Mouse (Mus musculus): ENCODE data around the gene Piezo1. TPM values are rescaled to one million over a fixed set of nuclear protein-coding genes. Genes with fewer than 3 reads are reported as not detected.

Piezo1 gene
- polyA plus RNA-seq, 1 experiment from 2014 or later: 15.6 TPM

DNA sequence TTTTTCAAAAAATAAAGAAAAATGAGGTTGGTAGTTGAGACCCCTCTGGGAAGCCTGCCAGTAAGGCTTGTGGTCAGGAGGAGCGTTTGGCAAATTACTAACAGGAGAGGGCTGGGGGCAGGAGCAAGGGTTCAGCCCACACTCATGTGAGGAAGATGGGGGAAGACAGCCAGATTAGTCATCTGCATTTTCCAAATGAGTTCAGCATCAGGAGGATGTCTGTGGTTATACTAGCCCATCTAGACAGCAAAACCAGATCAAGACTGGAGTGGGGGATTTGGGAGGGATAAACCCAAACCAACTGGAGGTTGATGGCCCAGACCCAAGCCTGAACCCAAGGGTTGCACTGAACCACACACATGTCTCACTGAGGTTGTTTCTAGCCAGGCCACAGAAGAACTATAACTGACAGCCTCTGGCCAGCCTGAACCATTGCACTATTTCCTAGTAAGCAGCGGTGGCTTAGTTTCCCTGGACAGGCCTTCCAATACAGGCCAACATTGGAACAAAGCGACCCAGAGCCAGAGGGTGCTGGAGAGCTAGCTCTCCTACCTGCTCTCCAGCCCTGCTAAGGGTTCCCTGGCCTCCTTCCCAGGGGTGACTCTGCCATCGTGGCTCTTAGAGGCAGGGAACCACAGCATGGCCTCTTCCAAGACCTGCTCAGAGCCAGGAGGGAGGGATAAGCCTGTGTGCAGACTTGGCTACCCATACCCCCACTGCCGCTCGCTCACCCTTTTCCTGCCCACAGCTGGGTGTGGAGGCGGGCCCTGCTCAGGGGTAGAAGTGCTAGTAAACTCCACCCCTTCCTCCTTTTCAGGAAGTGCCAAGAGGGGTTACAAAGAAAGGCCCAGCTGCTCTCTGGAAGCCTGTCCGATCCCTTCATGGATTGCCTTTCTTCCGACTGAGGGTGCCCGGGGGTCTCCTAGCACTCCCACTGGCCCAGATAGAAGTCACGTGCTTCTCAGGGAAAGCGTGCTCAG, 5.2 kb upstream of the Piezo1 start:
- Histone ChIP-seq H3K36me3 (ENCODE audit: control insufficient read depth, insufficient read depth, low read length) (no peaks in the 10 kb centered on the region), H3K27me3 (ENCODE audit: control insufficient read depth, insufficient read depth, low read length) (no peaks in the 10 kb centered on the region), H3K27ac (ENCODE audit: low read length) (peak overlapping the region; percentile 74; the same call in 1 of the 2 replicates), H3K9ac (replicated peaks; ENCODE audit: low read depth, low read length) (no peak overlapping the region), H3K4me2 (replicated peaks; ENCODE audit: low read depth, low read length) (no peak overlapping the region), H3K4me1 (ENCODE audit: control insufficient read depth, insufficient read depth, low read length) (peaks cover 5% of the 10 kb centered on the region; the same call in 1 of the 2 replicates), H3K4me3 (ENCODE audit: low read depth, low read length) (no peak overlapping the region), H3K9me3 (ENCODE audit: control insufficient read depth, low read depth, low read length) (no peaks in the 10 kb centered on the region)
- 60% methylated on average over 12 of the region's 12 CpGs for WGBS
- no peak for ATAC-seq (ENCODE audit: insufficient number of reproducible peaks, insufficient read depth, low FRiP score, low read depth)

GRCm38 (mm10) chr8:122554786-122555185, 3.7 kb upstream of the Piezo1 start:
- no peak for ATAC-seq (ENCODE audit: insufficient number of reproducible peaks, insufficient read depth, low FRiP score, low read depth)
- WGBS: 71% methylated on average over 6 of the region's 6 CpGs
- Histone ChIP-seq H3K4me3 (ENCODE audit: low read depth, low read length) (no peak overlapping the region), H3K9me3 (ENCODE audit: control insufficient read depth, low read depth, low read length) (no peaks in the 10 kb centered on the region), H3K27ac (ENCODE audit: low read length) (no peak overlapping the region), H3K27me3 (ENCODE audit: control insufficient read depth, insufficient read depth, low read length) (no peaks in the 10 kb centered on the region), H3K9ac (replicated peaks; ENCODE audit: low read depth, low read length) (no peak overlapping the region), H3K36me3 (ENCODE audit: control insufficient read depth, insufficient read depth, low read length) (no peaks in the 10 kb centered on the region), H3K4me2 (replicated peaks; ENCODE audit: low read depth, low read length) (no peak overlapping the region), H3K4me1 (ENCODE audit: control insufficient read depth, insufficient read depth, low read length) (peaks cover 5% of the 10 kb centered on the region; the same call in 1 of the 2 replicates)

- no peak; the same call in 1 of the 2 replicates for ATAC-seq (ENCODE audit: insufficient number of reproducible peaks, insufficient read depth, low FRiP score, low read depth)
- H3K9me3 ChIP-seq (ENCODE audit: control insufficient read depth, low read depth, low read length): no peaks in the 10 kb centered on the region
- H3K4me1 ChIP-seq (ENCODE audit: control insufficient read depth, insufficient read depth, low read length): peaks cover 33% of the 10 kb centered on the region
- peak overlapping the region; percentile 72 for H3K4me2 ChIP-seq (replicated peaks; ENCODE audit: low read depth, low read length)
- H3K27me3 ChIP-seq (ENCODE audit: control insufficient read depth, insufficient read depth, low read length): no peaks in the 10 kb centered on the region
- WGBS: under 1% methylated on average over 43 of the region's 43 CpGs
- no peaks in the 10 kb centered on the region for H3K36me3 ChIP-seq (ENCODE audit: control insufficient read depth, insufficient read depth, low read length)
- peak overlapping the region; percentile 90 for H3K27ac ChIP-seq (ENCODE audit: low read length)
- peak overlapping the region; percentile 70 for H3K4me3 ChIP-seq (ENCODE audit: low read depth, low read length)
- H3K9ac ChIP-seq (replicated peaks; ENCODE audit: low read depth, low read length): peak overlapping the region; percentile 93
These were observed 199 bp downstream of the Piezo1 start for GRCm38 (mm10) chr8:122550995-122551264.

DNA sequence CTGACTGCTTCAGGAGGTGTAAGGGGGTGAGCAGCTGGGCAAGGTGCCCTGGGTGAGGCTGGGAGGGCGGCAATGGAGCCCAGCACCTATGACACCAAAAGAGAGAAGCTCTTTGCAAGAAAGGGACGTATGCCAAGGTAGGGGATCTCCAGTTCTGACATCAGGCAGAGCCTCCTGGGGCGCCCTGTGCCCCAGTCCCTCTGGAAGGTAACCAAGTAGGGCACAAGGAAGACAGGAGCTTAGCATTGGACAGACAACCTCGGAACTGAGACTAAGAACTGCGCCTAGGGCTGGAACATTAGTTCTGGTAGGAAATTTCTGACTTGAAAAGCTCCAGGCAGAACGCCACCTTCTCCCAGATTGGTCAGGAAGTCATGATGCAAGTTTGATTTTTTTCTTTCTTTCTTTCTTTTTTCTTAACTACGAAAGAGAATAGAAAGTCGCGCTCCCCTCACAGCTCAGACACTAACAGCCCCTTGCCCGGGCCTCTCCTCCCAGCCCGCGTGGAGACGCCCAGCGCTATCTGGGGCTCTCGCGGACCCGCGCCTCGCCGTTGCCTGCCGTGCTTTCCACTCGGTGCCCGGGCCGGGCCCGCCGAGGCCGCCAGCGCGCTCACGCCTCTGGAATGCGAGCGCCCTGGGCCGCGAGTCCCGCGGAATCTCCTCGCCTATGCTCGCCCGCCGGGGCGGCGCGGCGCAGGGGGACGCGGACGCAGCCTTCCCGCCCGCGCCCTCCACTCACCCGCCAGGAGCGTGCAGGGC, 715 bp downstream of the Piezo1 start:
- Histone ChIP-seq H3K9me3 (ENCODE audit: control insufficient read depth, low read depth, low read length) (no peaks in the 10 kb centered on the region), H3K4me1 (ENCODE audit: control insufficient read depth, insufficient read depth, low read length) (peaks cover 33% of the 10 kb centered on the region), H3K36me3 (ENCODE audit: control insufficient read depth, insufficient read depth, low read length) (no peaks in the 10 kb centered on the region), H3K4me2 (replicated peaks; ENCODE audit: low read depth, low read length) (peak overlapping the region; percentile 72), H3K9ac (replicated peaks; ENCODE audit: low read depth, low read length) (peak overlapping the region; percentile 93), H3K27ac (ENCODE audit: low read length) (peak overlapping the region; percentile 90), H3K27me3 (ENCODE audit: control insufficient read depth, insufficient read depth, low read length) (no peaks in the 10 kb centered on the region), H3K4me3 (ENCODE audit: low read depth, low read length) (peak overlapping the region; percentile 70)
- peak; percentile 42 for ATAC-seq (ENCODE audit: insufficient number of reproducible peaks, insufficient read depth, low FRiP score, low read depth)
- 3% methylated on average over 52 of the region's 52 CpGs for WGBS

DNA sequence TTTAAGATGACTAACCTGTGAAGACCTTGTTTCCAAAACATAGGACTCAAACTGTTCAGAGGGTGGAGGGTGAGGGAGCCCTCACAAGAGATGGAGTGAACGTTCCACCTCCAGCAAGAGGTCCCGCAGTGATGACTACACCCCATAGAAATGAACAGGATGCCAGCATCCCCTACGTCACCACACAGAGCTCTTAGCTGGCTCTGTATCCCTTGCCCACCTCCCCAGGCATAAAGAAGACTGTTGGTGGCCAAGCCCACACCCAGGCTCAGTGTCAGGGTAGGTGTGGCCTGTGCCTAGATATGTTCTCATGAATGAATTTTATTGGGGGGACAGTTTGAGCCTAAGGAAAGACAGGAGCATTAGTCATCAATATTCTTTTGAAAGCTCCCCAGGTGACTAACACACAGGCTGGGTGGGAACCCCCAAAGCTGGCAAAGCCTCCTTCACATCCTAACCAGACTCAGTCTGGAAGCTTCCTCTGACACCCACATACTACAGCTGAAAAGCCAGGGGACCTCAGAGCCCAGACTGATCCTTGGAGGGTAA, 2.2 kb downstream of the Piezo1 start:
- 80% methylated on average over 3 of the region's 3 CpGs for WGBS
- Histone ChIP-seq H3K9ac (replicated peaks; ENCODE audit: low read depth, low read length) (peak overlapping the region; percentile 25; the same call in 1 of the 2 replicates), H3K4me3 (ENCODE audit: low read depth, low read length) (0 out of 2 replicates have a peak overlapping the region, but pooled peaks have one; percentile 70), H3K9me3 (ENCODE audit: control insufficient read depth, low read depth, low read length) (no peaks in the 10 kb centered on the region), H3K4me1 (ENCODE audit: control insufficient read depth, insufficient read depth, low read length) (peaks cover 33% of the 10 kb centered on the region), H3K27ac (ENCODE audit: low read length) (no peak overlapping the region), H3K27me3 (ENCODE audit: control insufficient read depth, insufficient read depth, low read length) (no peaks in the 10 kb centered on the region), H3K4me2 (replicated peaks; ENCODE audit: low read depth, low read length) (peak overlapping the region; percentile 72), H3K36me3 (ENCODE audit: control insufficient read depth, insufficient read depth, low read length) (no peaks in the 10 kb centered on the region)
- ATAC-seq (ENCODE audit: insufficient number of reproducible peaks, insufficient read depth, low FRiP score, low read depth): no peak

GRCm38 (mm10) chr8:122548331-122548730, 2.8 kb downstream of the Piezo1 start:
- Histone ChIP-seq H3K27me3 (ENCODE audit: control insufficient read depth, insufficient read depth, low read length) (no peaks in the 10 kb centered on the region), H3K9me3 (ENCODE audit: control insufficient read depth, low read depth, low read length) (no peaks in the 10 kb centered on the region), H3K36me3 (ENCODE audit: control insufficient read depth, insufficient read depth, low read length) (no peaks in the 10 kb centered on the region), H3K4me2 (replicated peaks; ENCODE audit: low read depth, low read length) (0 out of 2 replicates have a peak overlapping the region, but pooled peaks have one; percentile 5), H3K4me3 (ENCODE audit: low read depth, low read length) (no peak overlapping the region), H3K9ac (replicated peaks; ENCODE audit: low read depth, low read length) (no peak overlapping the region), H3K4me1 (ENCODE audit: control insufficient read depth, insufficient read depth, low read length) (peaks cover 33% of the 10 kb centered on the region), H3K27ac (ENCODE audit: low read length) (no peak overlapping the region)
- WGBS: 55% methylated on average over 13 of the region's 13 CpGs
- ATAC-seq (ENCODE audit: insufficient number of reproducible peaks, insufficient read depth, low FRiP score, low read depth): no peak

DNA sequence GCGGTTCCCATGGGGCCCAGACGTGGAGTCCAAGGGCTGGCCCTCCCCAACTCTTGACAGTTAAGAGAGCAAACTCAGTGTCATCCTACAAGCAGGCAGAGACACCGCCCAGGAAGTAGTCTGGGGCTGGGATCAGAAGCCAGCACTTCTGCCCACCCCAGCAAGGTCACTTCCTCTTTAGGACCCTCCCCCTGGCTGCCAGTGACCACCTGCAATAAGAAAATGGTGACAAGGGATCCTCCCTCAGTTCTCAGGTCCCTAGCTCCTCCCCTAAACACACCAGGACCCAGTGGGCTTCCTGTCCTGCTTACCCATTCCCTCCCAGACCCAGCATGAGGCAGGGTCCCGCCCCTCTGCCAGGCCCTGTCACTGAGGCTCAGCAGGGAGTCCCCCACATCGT, 3.3 kb downstream of the Piezo1 start:
- Histone ChIP-seq H3K9ac (replicated peaks; ENCODE audit: low read depth, low read length) (no peak overlapping the region), H3K27me3 (ENCODE audit: control insufficient read depth, insufficient read depth, low read length) (no peaks in the 10 kb centered on the region), H3K36me3 (ENCODE audit: control insufficient read depth, insufficient read depth, low read length) (no peaks in the 10 kb centered on the region), H3K4me1 (ENCODE audit: control insufficient read depth, insufficient read depth, low read length) (peaks cover 33% of the 10 kb centered on the region), H3K27ac (ENCODE audit: low read length) (peak overlapping the region; percentile 33; the same call in 1 of the 2 replicates), H3K4me3 (ENCODE audit: low read depth, low read length) (no peak overlapping the region), H3K9me3 (ENCODE audit: control insufficient read depth, low read depth, low read length) (no peaks in the 10 kb centered on the region), H3K4me2 (replicated peaks; ENCODE audit: low read depth, low read length) (no peak overlapping the region)
- 30% methylated on average over 5 of the region's 5 CpGs for WGBS
- no peak for ATAC-seq (ENCODE audit: insufficient number of reproducible peaks, insufficient read depth, low FRiP score, low read depth)

DNA sequence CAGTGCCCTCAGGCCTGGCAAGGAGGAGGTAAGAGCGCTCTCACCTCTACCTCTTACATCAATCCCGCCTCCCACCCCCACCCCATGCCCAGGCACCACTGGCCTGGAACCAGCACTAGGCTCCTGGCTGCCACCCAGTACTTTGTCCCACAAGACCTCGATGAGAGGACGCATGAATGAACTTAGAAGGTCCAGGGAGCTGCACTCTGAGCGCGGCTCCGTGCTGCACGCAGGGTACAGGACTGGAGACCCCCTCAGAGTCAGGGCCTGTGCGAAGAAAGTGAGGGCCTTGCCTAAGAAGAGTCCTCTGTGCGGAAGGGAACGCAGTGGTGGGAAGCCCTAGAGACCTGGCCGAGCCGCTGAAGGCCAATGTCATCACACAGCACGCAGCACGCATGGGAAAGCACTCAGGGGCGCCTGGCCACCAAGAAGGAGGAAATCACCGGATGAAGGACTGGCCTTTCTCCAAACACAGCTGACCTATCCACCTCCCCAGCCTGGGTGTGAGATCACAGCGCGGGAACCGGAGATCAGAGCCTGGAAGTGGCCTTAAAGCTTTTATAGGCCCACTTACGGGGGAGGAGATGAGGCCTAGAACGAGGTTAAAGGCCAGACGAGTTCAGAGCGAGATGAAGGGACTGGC, 4.2 kb downstream of the Piezo1 start:
- Histone ChIP-seq H3K27me3 (ENCODE audit: control insufficient read depth, insufficient read depth, low read length) (no peaks in the 10 kb centered on the region), H3K4me2 (replicated peaks; ENCODE audit: low read depth, low read length) (peak overlapping the region; percentile 15; the same call in 1 of the 2 replicates), H3K36me3 (ENCODE audit: control insufficient read depth, insufficient read depth, low read length) (no peaks in the 10 kb centered on the region), H3K4me3 (ENCODE audit: low read depth, low read length) (no peak overlapping the region), H3K4me1 (ENCODE audit: control insufficient read depth, insufficient read depth, low read length) (peaks cover 33% of the 10 kb centered on the region), H3K9ac (replicated peaks; ENCODE audit: low read depth, low read length) (no peak overlapping the region), H3K9me3 (ENCODE audit: control insufficient read depth, low read depth, low read length) (no peaks in the 10 kb centered on the region), H3K27ac (ENCODE audit: low read length) (peak overlapping the region; percentile 33; the same call in 1 of the 2 replicates)
- WGBS: 52% methylated on average over 24 of the region's 24 CpGs
- ATAC-seq (ENCODE audit: insufficient number of reproducible peaks, insufficient read depth, low FRiP score, low read depth): no peak

All from stomach, embryonic 14.5 days (tissue).